Mouse (Mus musculus): ENCODE results near the gene Pitpnm1.
A peak's percentile ranks its signal among the peaks of the same experiment; 100 is the strongest.
"Not testable (repeated sequence)": the region's sequence is repeated elsewhere in the genome, so short reads cannot be mapped to it uniquely, and the experiment has no call there.

Gene Pitpnm1

DNA sequence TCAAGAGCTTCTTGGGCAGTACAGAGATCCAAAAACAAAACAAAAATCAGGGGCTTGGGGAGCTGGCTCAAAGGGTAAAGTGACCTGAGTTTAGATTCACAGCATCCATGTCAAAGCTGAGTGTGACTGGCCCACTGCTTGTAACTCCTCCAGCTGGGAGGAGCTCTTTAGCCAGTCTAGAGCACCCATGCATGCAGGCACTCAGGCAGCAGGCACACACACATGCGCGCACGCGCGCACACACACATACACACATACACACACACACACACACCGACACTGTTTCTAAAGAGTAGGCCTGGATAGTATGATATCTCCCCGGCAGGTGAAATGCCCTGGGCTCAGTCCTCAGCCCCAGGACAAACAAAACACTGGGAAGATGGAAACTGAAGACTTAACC, 17.2 kb downstream of the Pitpnm1 start:
- no peak for DNase-seq (ENCODE audit: extremely low spot score, low spot score)

DNA sequence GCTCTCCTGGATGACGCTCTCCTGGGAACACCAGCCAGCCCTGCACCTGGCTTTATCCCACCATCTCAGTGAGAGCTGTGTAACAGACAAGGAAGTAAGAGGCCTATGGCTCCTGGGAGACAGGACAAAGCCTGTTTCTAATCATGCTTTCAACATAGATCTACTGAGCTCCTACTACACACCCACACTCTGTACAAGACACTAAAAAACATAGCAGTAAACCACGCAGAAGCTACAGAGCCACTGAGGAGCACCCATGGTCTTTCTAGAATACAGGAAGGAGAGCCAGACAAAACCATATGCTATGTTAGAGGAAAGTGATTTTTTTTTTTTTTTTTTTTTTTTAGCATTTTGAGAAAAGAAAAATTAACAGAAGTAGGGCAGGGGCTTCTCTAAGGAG, 18.6 kb downstream of the Pitpnm1 start:
- DNase-seq (ENCODE audit: extremely low spot score, low spot score): no peak

DNA sequence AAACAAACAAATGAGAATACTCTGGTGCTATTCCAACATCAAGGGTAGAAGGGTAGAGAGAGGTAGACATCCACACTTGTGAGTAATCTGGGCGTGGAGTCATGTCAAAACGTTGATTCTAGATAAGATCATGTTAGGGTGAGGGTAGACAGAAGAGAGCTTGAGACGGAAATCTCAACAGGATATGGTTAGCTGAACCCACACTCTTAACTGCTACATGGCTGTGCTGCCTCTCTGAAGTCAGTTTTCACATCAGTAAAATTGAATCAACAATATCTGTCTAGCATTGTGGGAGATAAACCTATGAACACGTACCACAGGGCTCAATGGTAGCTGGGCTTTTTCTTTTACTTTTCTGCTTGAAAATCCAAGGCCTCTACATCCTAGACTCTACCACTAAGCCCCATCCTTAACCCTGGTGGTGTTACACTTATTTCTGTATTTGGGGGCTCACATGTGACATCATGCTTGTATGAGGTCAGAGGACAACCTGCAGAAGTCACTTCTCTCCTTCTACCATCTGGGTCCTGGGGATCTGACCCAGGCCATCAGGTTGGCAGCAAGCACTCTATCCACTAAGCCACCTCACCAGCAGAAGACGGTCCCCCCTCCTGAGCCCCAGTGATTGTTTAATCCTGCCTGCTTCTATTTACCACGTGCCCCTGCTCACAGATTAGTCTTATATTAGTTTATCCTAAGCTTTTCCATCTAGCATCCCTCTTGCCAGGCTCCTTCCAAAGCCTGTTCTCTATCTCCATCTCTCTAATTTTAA, 20.1 kb downstream of the Pitpnm1 start:
- DNase-seq (ENCODE audit: extremely low spot score, low spot score): no peak

DNA sequence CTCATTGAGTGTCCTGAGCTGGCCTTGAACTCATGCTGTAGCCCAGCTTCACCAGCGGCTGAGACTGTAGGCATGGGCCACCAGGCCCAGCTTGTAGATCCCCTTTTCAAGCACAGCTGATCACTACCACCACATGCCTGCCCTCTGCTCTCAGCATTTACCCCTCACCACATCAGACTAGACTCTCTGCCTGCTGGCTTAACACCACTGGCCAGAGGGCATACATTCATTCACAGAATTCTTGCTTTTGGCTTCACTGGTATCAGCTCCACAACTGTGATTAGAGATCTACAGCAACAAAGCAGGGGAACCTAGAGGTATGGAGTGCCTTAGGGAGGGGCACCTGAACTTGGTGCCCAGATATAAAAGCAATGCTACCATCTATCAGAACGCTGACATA, 20.7 kb downstream of the Pitpnm1 start:
- DNase-seq (ENCODE audit: extremely low spot score, low spot score): no peak

DNA sequence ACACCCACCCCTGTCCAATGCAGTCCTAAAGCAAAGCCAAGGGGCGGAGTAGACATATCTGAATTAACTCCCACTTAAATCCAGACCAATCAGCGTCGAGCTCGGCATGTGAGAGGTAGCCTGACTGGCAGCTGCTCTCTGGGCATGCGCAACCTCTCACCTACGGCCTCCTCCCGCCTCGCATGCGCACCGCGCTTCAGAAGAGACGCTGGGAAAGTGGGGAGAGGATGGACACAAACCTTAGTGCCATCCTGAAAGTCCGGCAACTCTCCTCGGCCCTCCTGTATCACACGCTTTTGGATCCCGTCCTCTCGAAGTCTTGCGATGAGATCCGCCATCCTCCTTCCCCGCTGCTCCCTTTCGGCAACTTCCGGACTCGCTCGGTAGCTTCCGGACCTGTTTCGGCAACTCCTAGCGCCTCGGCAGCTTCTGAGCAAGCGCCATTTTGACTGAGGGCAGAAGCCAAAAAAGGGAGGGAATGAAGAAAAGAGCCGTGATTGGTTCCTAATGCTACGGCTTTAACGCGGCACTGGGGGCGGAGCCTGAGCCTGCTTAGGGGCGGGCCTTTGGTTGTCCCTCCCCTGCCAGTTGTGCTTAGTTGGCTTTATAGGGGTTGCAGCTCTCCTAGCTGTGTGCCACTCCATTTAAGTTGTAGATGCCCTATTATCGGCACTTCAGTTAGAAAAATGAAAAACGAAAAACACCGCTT, 21.5 kb downstream of the Pitpnm1 start:
- peak; percentile 96 for DNase-seq (ENCODE audit: extremely low spot score, low spot score)

DNA sequence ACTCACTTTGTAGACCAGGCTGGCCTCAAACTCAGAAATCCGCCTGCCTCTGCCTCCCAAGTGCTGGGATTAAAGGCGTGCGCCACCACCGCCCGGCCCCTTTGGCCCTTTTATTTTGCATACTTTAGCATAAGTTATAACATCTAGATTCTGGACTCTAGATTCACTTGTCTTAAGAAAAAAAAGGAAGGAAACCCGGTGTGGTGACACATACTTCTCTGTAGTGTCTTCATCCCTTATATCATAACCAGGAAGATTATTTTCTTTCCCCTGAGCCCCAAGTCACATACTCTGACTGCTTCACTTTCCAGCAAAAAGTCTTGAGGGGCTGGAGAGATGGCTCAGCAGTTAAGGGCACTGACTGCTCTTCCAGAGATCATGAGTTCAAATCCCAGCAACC, 22.1 kb downstream of the Pitpnm1 start:
- DNase-seq (ENCODE audit: extremely low spot score, low spot score): not testable (repeated sequence)

DNA sequence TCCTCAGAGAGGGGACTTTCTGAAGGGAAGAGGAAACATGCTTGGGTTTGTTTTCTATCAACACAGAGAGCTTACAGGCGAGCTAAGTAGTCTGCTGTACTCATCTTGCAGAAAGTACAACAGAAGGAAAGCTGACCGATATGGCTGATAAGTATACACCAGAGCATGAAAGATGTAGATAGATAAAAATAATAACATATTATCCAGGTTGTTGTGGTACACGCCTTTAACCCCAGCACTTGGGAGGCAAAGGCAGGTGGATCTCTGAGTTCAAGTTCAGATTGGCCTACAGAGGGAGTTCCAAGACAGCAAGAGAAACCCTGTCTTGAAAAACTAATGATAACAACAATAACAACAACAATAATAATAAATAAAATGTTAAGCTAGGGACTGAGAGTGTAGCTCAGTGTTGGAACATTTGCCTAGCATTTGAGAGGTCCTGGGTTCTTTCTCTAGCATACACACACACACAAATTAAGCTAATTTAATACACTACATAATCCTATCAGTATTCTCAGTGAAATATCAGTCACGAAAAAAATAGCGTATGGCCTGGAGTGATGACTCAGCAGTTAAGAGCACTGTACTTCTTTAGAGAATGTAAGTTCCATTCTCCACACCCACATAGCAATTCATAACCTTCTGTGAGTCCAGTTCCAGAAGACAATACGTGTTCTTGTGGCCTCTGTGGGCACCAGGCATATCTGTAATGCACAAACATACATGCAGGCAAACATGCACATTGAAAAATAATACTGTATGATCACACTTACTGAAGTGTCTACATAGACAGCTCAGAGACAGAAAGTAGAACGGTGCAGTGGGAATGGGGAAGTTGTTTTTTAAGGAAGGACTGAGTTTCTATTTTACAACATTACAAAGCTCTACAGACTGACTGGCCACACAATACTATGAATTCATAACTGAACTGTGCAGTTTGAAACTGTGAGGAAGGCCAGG, 22.9 kb downstream of the Pitpnm1 start:
- no peak for DNase-seq (ENCODE audit: extremely low spot score, low spot score)

DNA sequence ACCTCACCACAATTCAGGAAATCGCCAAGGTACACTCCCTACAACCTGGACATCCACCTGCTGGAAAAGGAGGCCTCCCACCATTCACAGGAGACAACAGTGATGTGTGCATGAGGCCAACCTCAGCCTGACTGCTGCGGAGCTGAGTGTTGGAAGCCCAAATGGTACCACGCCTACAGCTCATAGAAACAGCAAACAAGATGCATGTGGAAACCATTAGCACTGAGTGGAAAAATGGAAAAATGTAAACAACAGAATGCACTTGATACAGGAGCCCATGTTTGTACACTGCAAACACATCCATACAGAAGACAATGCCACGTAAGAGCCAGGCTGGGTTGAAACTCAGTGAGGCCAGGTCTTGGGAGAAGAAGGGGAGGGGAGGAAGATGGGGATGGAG, 24.6 kb downstream of the Pitpnm1 start:
- DNase-seq (ENCODE audit: extremely low spot score, low spot score): no peak

DNA sequence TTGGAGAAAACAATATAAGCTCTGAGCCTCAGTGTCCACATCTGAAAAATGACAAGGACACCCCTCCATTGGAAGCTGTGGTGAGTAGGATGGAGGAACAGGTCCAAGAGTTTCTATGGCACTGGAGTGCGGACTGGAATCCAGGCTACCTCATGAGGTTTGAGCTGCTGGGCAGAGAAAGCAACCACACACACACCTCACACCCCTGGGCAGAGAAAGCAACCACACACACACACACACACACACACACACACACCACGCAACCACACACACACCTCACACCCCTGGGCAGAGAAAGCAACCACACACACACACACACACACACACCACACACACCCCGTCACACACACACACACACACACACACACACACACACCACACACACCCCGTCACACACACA, 25.5 kb downstream of the Pitpnm1 start:
- DNase-seq (ENCODE audit: extremely low spot score, low spot score): not testable (repeated sequence)

DNA sequence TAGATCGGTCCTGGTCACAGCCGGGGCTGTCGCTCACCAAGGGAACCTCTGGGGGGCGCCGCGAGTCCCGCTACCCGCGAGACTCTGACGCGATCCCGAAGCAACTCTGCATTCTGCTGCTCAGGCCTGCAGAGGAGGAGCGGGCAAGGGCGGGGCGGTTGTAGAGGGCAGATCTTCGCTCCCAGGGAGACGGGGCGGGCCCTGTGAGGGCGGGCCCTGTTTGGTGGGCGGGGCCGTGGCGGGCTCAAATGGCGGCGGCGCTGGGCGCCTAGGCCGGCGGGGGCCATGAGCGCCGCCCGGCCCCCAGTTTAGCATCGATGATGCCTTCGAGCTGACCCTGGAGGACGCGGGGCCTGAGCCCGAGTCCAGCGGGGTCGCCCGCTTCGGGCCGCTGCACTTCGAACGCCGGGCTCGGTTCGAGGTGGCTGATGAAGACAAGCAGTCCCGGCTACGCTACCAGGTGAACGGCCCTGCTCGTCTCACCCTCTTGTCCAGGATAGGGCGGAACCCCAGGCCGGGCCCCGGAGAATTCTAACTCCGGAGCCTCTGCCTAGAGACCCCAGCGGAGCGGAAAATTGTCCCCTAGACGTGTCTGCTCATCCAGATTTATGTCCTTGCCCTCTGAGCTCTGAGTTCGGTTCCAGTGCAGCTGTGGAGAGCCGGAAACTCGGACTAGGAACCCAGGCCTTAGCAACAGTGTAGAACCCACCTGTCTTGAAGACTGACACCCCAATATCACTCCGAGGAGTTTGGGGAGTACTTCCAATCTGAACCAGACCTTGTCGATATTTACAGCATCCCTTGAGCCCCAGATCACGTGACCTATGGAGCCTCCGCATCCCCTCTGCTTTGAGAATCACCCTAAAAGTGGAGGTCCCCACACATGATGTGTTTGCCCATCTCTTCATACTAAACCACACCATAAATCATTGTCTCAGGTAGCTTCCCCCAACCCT, 26.2 kb downstream of the Pitpnm1 start, which contains the start of gene Aip:
Gene Aip (minus strand): TSS at position 118 of the 956 bp plus-strand sequence.
- DNase-seq (ENCODE audit: extremely low spot score, low spot score): peak; percentile 97

DNA sequence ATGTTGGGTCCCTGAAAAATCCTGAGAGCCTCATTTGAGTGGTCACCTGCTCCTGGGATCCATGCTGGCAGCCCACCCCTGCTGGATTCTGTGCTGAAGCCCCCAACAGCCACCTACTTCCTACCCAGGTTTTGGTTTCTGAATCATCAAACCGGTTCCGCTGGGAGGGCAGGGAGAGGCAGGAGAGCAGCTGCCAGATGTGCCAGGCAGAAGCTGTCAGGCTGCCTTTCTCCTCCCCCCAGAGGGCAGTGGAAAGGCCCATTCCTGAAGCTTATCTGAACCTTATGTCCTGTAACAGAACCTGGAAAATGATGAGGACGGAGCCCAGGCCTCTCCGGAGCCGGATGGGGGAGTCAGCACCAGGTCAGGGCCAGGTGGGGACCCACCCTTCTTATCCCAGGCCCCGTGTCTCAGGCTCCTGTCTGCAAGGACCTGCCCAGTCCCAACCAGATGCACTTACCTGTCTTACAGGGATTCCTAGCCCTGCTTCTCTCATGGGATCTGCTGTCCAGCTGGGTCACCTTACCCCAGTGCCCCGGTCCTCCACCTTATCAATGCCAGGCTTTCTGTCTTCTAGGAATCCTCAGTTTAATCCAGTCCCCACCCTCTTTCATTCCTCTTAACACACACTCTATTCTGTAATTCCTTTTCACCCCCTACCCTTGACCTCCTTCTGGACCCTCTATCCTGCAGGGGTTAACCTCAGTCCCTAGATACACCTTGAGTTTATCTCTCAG, 27.1 kb downstream of the Pitpnm1 start:
- DNase-seq (ENCODE audit: extremely low spot score, low spot score): no peak

DNA sequence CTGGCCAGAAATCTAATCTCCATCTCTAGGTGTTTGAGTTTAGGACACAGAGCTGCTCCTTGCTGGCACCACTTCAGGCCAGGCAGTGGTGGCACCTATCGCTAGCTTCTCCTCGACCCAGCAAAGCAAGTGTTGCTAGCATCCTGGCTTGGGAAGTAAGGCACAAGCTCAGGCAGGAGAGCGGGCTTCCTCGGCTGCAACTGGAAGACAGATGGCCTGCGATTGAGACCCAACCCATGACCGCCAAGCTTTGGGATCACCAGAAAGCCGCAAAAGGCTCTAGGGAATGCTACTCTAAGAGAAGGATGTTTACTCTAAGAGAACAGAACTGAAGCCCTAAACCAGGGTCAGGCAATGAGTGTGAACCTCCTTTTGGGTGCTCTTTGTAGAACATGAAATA, 29.7 kb downstream of the Pitpnm1 start:
- no peak for DNase-seq (ENCODE audit: extremely low spot score, low spot score)

DNA sequence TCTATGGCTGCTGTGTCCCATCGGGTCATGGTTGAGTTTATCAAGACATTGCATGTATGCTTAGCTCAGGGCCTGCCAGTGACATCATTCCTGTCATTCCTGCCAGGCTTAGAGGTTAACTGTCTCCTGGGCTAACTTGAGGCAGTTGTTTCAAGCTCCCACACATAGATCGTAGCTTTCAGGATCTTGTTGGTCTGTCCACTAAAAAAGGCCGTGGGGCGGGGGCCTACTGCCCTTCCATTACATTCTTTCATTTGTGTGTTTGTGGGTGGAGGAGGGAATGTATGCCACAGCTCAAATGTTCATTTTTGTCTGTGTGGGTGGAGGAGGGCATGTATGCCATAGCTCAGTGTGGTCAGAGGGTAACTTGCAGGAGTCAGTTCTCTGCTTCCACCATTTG, 30.3 kb downstream of the Pitpnm1 start:
- no peak for DNase-seq (ENCODE audit: extremely low spot score, low spot score)

DNA sequence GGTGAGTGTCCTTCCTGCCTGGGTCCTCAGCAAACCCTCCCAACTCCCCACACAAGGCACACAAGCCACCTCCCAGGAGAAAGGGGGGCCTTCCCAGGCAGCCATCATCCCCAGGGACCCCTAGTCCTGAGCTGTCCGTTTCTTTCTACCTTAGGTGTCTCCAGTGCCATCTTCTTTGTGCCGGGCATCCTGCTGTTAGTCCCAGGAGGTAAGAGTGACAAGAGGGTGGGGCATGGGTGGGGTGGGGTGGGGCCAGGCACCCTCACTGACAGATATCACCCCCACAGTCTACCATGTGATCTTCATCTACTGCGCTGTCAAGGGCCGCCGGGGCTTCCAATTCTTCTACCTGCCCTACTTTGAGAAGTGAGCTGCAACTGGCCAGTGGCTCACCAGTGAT, 31.3 kb downstream of the Pitpnm1 start:
- DNase-seq (ENCODE audit: extremely low spot score, low spot score): no peak

DNA sequence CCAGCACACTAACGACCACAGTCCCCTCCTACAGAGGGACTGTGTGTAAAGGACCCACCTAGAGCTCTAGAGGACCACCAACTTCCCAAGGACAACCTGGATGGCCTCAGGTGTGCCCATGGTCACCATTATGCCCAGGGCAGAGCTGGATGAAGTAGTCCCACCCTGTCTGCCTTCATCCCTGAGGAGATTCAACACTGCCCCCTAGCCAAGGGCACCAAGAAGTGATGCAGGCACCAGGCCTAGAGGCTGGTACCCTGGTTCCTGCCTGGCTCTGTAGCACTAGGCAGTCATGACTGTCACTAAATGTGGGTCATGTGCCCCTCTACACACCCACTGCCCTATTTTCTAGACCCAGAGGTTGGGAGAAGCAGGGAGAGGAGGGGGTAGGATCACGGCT, 32.0 kb downstream of the Pitpnm1 start:
- no peak for DNase-seq (ENCODE audit: extremely low spot score, low spot score)

DNA sequence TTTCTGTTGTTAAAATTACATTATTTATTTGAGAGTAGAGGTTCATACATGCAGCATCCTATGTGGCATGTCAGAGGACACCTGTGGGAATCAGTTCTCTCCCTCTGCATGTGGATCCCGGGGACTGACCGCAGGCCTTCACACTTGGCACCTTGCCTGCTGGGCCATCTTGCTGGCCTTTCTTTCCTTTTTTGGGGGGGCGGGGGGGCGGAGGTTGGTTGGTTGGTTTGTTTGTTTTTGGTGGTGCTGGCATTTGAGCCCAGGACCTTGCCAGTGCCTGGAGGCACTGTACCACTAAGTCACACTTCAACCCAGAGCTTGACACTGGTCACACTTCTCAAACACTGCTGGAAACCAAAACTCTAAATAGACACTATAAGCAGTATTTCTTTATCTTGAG, 34.6 kb downstream of the Pitpnm1 start:
- no peak for DNase-seq (ENCODE audit: extremely low spot score, low spot score)

DNA sequence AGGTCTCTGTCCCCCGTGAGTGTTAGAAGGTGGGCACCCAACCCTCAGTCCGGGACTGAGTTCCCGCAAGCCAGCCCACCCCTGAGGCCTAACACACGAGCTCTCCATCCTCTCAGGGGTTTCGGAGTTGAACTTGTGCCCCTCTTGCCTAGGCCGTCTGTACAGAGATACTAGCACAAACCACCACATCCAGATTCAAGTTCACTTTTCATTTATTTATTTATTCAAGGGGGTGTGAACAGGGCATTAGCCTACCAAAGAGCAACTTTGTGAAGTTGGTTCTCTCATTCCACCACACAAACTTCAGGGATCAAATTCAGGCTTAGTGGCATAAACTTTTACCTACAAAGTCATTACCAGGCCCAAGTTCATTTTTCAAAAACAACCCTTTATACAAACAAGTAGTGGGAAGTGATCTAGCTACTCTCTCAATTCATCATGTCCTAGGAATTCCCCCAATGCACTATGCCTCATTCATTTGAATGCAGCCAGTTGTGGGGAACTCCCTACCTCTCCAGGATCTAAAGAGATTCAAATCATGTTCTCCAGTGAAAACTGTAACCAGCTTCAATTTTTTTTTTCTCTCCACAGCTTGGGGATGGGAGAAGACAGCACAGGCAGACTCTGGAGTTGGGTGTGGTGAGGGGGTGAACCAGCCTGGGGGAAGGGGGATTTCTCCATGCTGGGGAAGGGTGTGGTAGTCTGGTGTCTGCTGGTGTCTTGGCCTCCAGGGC, 35.6 kb downstream of the Pitpnm1 start:
- DNase-seq (ENCODE audit: extremely low spot score, low spot score): not testable (repeated sequence)

DNA sequence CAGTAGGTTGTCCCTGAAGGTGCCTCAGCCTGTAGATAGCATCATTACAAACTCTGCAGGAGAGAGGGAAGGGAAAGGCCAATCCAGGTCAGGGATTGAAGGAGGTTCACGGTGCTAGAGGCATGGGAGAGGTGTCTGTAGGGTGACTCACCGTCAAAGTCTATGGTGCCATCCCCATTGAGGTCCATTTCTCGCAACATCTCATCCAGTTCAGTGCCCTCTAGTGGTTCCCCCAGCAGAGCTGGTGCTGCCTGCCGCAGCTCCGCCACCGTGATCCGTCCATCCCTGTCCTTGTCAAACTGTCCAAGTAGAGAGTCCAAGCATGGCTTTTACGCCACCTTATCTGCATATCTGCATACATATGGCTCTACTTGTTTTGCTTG, 36.2 kb downstream of the Pitpnm1 start:
- DNase-seq (ENCODE audit: extremely low spot score, low spot score): not testable (repeated sequence)

DNA sequence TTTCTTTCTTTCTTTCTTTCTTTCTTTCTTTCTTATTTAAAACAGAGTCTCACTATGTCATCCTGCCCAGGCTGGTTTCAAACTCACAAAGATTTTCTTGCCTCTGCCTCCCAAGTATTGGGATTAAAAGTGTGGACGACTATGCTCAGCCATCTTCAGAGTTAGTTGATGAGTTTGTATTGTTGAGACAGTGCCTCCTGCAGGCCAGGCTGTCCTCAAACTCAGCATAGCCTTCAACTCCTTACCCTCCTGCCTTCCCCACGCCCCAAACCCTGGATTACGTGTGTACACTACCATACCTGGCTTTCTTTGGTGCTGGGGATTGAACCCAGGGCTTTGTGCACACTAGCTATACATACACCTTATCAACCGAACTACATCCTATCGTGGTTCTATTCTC, 36.7 kb downstream of the Pitpnm1 start:
- DNase-seq (ENCODE audit: extremely low spot score, low spot score): no peak
